Mouse (Mus musculus) testis, adult 2 months (tissue): ENCODE data around the gene Angptl6.

Source experiments
- CTCF ChIP-seq: fragments of 200-500 bp; IDR thresholded peaks from 2 replicates; pipeline ENCODE4 v1.5.1; 2012; ENCODE audit warnings: low read depth, mild to moderate bottlenecking, inconsistent platforms, low read length, moderate library complexity; ENCODE audit not compliant: control insufficient read depth, insufficient read depth, insufficient replicate concordance
- POLR2A ChIP-seq: fragments of 200-500 bp; IDR thresholded peaks from 2 replicates; pipeline ENCODE4 v1.6.1; 2012; ENCODE audit warnings: low read depth, mild to moderate bottlenecking, inconsistent platforms, low read length, moderate library complexity; ENCODE audit not compliant: control insufficient read depth

DNA sequence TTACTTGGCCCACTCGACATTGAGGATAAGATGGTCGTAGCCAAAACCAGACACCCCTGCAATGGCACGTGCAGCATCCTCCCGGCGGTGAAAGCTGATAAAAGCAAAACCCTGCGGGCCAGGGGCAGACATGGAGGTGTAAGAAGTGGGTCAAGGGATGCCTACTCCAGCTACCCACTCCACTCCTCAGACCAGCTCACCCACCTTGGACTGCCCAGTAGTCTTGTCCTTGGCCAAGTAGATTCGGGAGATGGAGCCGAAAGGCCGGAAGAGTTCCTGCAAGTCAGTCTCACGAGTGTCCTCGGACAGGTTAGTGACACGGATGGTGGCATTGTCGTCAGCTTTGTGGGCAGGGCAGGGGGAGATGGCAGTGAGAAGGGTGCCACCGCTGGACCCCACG is 15.1 kb upstream of the Angptl6 start:
- no peak for TF ChIP-seq POLR2A
- no peak for TF ChIP-seq CTCF
